8 mouse cellular contexts compared by ENCODE assay signal in the genomic region with DNA sequence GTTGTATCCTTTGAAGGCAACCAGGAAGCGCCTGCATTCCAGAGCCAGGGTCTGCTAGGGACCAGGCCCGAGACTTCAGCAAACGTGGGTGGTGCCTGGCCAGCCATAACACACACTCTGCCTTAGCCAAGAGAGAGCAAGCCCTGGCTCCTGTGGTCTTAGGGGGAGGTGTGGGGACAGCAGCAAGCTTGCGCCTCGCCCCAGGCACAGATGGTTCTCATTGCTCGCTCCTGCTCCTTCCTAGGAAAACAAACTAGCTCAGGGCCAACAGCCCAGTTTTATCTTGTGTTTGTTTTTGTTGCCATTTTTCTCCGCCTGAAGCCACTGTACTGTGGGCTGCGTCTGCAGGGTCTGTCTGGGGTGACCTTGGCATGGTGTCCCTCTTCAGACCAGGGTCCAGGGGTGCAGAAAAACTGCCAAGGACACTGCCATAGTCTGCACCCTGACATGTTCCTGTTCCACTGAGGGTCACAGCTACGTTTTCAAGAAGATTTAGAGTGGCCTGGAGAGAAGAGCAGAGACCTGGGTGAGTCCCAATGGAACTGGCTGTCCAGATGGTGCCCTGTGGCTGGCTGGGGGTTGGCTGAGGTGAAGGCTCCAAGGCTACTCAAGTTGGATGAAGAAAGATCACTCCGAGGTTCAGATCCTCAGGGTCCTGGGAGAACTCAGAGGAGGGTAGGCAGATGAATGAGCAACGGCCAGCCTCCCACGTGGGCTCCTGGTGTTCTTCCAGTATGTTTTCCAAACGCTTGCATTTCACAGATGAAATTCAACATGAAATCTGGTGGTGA. TPM values are rescaled to one million over a fixed set of nuclear protein-coding genes. Genes with fewer than 3 reads are reported as not detected.
DNase-seq lines count a peak whose midpoint lies in the region; ATAC-seq and TF ChIP-seq lines count a peak whose summit lies in the region.

No protein-coding gene starts in this region.

- H3K27me3 ChIP-seq in hindbrain, embryonic 14.5 days (ENCODE audit: control insufficient read depth, insufficient read depth, low read length): no peaks in the 10 kb centered on the region
- 0 out of 2 replicates have a peak, but pooled peaks cover 2% of the 10 kb centered on the region for H3K27me3 ChIP-seq in liver, embryonic 11.5 days (replicated peaks; ENCODE audit: control insufficient read depth, insufficient read depth, low read length)
- H3K27me3 ChIP-seq in neural tube, embryonic 12.5 days (replicated peaks): no peaks in the 10 kb centered on the region

- intact Hi-C loops in gastrocnemius, adult 2 months (cut with DNase I): loop anchor here (5.0 kb wide), 1 partner anchor 38 kb away; the partner anchor contains the start of gene Dnlz

- peak overlapping the region; percentile 99 for H3K4me2 ChIP-seq in hindbrain, embryonic 14.5 days (replicated peaks)
- H3K4me2 ChIP-seq in liver, embryonic 11.5 days: peak overlapping the region; percentile 95
- peak overlapping the region; percentile 95 for H3K4me2 ChIP-seq in neural tube, embryonic 12.5 days (replicated peaks)

- H3K9ac ChIP-seq in hindbrain, embryonic 14.5 days: peak overlapping the region; percentile 81
- H3K9ac ChIP-seq in liver, embryonic 11.5 days (ENCODE audit: low read depth, low read length): no peak overlapping the region; the same call in 1 of the 2 replicates
- H3K9ac ChIP-seq in neural tube, embryonic 12.5 days: peak overlapping the region; percentile 94; the same call in 1 of the 2 replicates

- ATAC-seq in hindbrain, embryonic 14.5 days (ENCODE audit: low FRiP score): no peak
- no peak for ATAC-seq in liver, embryonic 11.5 days (replicated peaks; ENCODE audit: low FRiP score)
- no peak for ATAC-seq in neural tube, embryonic 12.5 days (ENCODE audit: low FRiP score, low read depth)

- H3K36me3 ChIP-seq in hindbrain, embryonic 14.5 days (replicated peaks; ENCODE audit: control insufficient read depth, insufficient read depth): no peaks in the 10 kb centered on the region
- no peaks in the 10 kb centered on the region for H3K36me3 ChIP-seq in liver, embryonic 11.5 days (ENCODE audit: control insufficient read depth, insufficient read depth, low read length)
- no peaks in the 10 kb centered on the region for H3K36me3 ChIP-seq in neural tube, embryonic 12.5 days

- no peaks in the 10 kb centered on the region for H3K9me3 ChIP-seq in hindbrain, embryonic 14.5 days (ENCODE audit: control insufficient read depth, low read length)
- no peaks in the 10 kb centered on the region for H3K9me3 ChIP-seq in liver, embryonic 11.5 days (ENCODE audit: control insufficient read depth, low read length)
- H3K9me3 ChIP-seq in neural tube, embryonic 12.5 days: no peaks in the 10 kb centered on the region

- WGBS in hindbrain, embryonic 14.5 days: 66% methylated on average over 13 of the region's 13 CpGs
- 53% methylated on average over 13 of the region's 13 CpGs for WGBS in liver, embryonic 11.5 days
- 59% methylated on average over 13 of the region's 13 CpGs for WGBS in neural tube, embryonic 12.5 days

- TF ChIP-seq CTCF in gastrocnemius, adult 2 months (IDR thresholded peaks at IDR 0.05): no peak

- H3K27ac ChIP-seq in gastrocnemius, adult 2 months: peak overlapping the region; percentile 93
- H3K27ac ChIP-seq in hindbrain, embryonic 14.5 days: peak overlapping the region; percentile 97
- peak overlapping the region; percentile 74; the same call in 1 of the 2 replicates for H3K27ac ChIP-seq in liver, embryonic 11.5 days (ENCODE audit: low read depth, low read length)
- H3K27ac ChIP-seq in neural tube, embryonic 12.5 days: peak overlapping the region; percentile 67

- peak overlapping the region; percentile 89 for H3K4me3 ChIP-seq in gastrocnemius, adult 2 months
- peak overlapping the region; percentile 52 for H3K4me3 ChIP-seq in hindbrain, embryonic 14.5 days (replicated peaks; ENCODE audit: low read length)
- H3K4me3 ChIP-seq in liver, embryonic 11.5 days (ENCODE audit: low read depth, low read length): peak overlapping the region; percentile 81
- peak overlapping the region; percentile 91; the same call in 1 of the 2 replicates for H3K4me3 ChIP-seq in neural tube, embryonic 12.5 days

- peak; percentile 38 for DNase-seq in urinary bladder, postnatal 25 days (ENCODE audit: low spot score)
- DNase-seq in urinary bladder, postnatal 10 days (ENCODE audit: low spot score): no peak
- DNase-seq in gastrocnemius, adult 2 months: peak; percentile 80
- no peak for DNase-seq in hindbrain, embryonic 14.5 days (ENCODE audit: low spot score)
- DNase-seq in liver, embryonic 11.5 days (ENCODE audit: low spot score): no peak
- DNase-seq in T-cell, adult 2 months (ENCODE audit: low spot score): no peak
- DNase-seq in right cerebral cortex, postnatal 4 days: no peak

- H3K4me1 ChIP-seq in hindbrain, embryonic 14.5 days (replicated peaks; ENCODE audit: control insufficient read depth, insufficient read depth, low read length): peaks cover 44% of the 10 kb centered on the region
- H3K4me1 ChIP-seq in liver, embryonic 11.5 days (replicated peaks; ENCODE audit: control insufficient read depth, insufficient read depth, low read length): peaks cover 26% of the 10 kb centered on the region
- H3K4me1 ChIP-seq in neural tube, embryonic 12.5 days: peaks cover 53% of the 10 kb centered on the region

RNA-seq across cellular contexts. Expression of gene Gpsm1, which starts 0.8 kb away (rescaled TPM):
- total RNA-seq in gastrocnemius, adult 2 months (2021): 1 to 10 TPM; 2.3 to 2.6 TPM
- 96.7 and 101 TPM in 2 replicates for polyA plus RNA-seq in hindbrain, embryonic 14.5 days (2014; fragmentation: Nextera tagmentation; extraction: Ambion mirVana)
- 17.0 and 18.9 TPM in 2 replicates for polyA plus RNA-seq in liver, embryonic 11.5 days (2014; fragmentation: Nextera tagmentation; extraction: Ambion mirVana)
- 112 and 118 TPM in 2 replicates for polyA plus RNA-seq in neural tube, embryonic 12.5 days (2016; fragmentation: Nextera tagmentation; extraction: Ambion mirVana)

RNA-seq across cellular contexts. Expression of gene Ccdc187, which starts 20.1 kb away (rescaled TPM):
- not detected for total RNA-seq in gastrocnemius, adult 2 months (2021)
- polyA plus RNA-seq in hindbrain, embryonic 14.5 days (2014; fragmentation: Nextera tagmentation; extraction: Ambion mirVana): 0.25 and 0.29 TPM in 2 replicates
- polyA plus RNA-seq in liver, embryonic 11.5 days (2014; fragmentation: Nextera tagmentation; extraction: Ambion mirVana): not detected in 2 replicates
- 0.10 and 0.11 TPM in 2 replicates for polyA plus RNA-seq in neural tube, embryonic 12.5 days (2016; fragmentation: Nextera tagmentation; extraction: Ambion mirVana)

RNA-seq across cellular contexts. Expression of gene Dnlz, which starts 37.4 kb away (rescaled TPM):
- 10 to 100 TPM; 18.0 to 22.7 TPM for total RNA-seq in gastrocnemius, adult 2 months (2021)
- 27.7 and 28.3 TPM in 2 replicates for polyA plus RNA-seq in hindbrain, embryonic 14.5 days (2014; fragmentation: Nextera tagmentation; extraction: Ambion mirVana)
- 23.0 and 23.8 TPM in 2 replicates for polyA plus RNA-seq in liver, embryonic 11.5 days (2014; fragmentation: Nextera tagmentation; extraction: Ambion mirVana)
- polyA plus RNA-seq in neural tube, embryonic 12.5 days (2016; fragmentation: Nextera tagmentation; extraction: Ambion mirVana): 36.1 and 36.3 TPM in 2 replicates

RNA-seq across cellular contexts. Expression of gene Card9, which starts 46.2 kb away (rescaled TPM):
- 1 to 10 TPM; 1.1 to 1.2 TPM for total RNA-seq in gastrocnemius, adult 2 months (2021)
- polyA plus RNA-seq in hindbrain, embryonic 14.5 days (2014; fragmentation: Nextera tagmentation; extraction: Ambion mirVana): 1.9 and 2.1 TPM in 2 replicates
- polyA plus RNA-seq in liver, embryonic 11.5 days (2014; fragmentation: Nextera tagmentation; extraction: Ambion mirVana): 1.1 and 1.7 TPM in 2 replicates
- polyA plus RNA-seq in neural tube, embryonic 12.5 days (2016; fragmentation: Nextera tagmentation; extraction: Ambion mirVana): 1.0 and 1.7 TPM in 2 replicates

Comparison
In these comparisons a context has a peak if more than half of its experiments do, and no peak if none do; other contexts are left out.
1. DNase-seq: peak in urinary bladder, postnatal 25 days (single experiment) and gastrocnemius, adult 2 months (single experiment); none in urinary bladder, postnatal 10 days (single experiment), hindbrain, embryonic 14.5 days (single experiment), liver, embryonic 11.5 days (single experiment), T-cell, adult 2 months (single experiment) and right cerebral cortex, postnatal 4 days (single experiment).
2. Peak in every context shown above with its lines, with median percentiles within 50 percentile points of each other: H3K27ac ChIP-seq, H3K4me3 ChIP-seq and H3K4me2 ChIP-seq.